Mouse (Mus musculus) gastrocnemius, postnatal 14 days (tissue): ENCODE measurements around the gene Gnmt. TPM values are rescaled to one million over a fixed set of nuclear protein-coding genes. Genes with fewer than 3 reads are reported as not detected.
"Not testable (repeated sequence)": the region's sequence is repeated elsewhere in the genome, so short reads cannot be mapped to it uniquely, and the experiment has no call there.

Experiments used
- DNase-seq: peaks from one replicate; pipeline ENCODE4 v3.0.0; 2021; ENCODE audit warnings: mixed read lengths
- intact Hi-C: fragments of 180-260 bp; cut with DNase I; formaldehyde crosslinking; loops from one replicate; pipeline ENCODE4 v1.15.1; 2025; ENCODE audit warnings: low total_unique reads
- long read RNA-seq, 2 experiments: library from polyadenylated mRNA; stranded (forward); transcript quantifications; one replicate each; pipeline ENCODE4 v2.0.0; 2021
- total RNA-seq, 2 experiments: library from RNA; stranded (reverse); gene quantifications; 2 replicates each; pipeline ENCODE4 v1.2.3; 2021

Gnmt gene
- under 1 TPM; 0.41 to 0.75 TPM for total RNA-seq
- long read RNA-seq, experiment 1 = 0 reads
- long read RNA-seq, experiment 2 = 0 reads

- DNase-seq = no peak
- intact Hi-C loops = loop anchor here (5.0 kb wide), 1 partner anchor 202 kb away; no protein-coding TSS in a partner anchor
Observed at GRCm38 (mm10) chr17:46728904-46729318, at the start of gene Gnmt. Gnmt (minus strand) TSS chr17:46729168.

DNA sequence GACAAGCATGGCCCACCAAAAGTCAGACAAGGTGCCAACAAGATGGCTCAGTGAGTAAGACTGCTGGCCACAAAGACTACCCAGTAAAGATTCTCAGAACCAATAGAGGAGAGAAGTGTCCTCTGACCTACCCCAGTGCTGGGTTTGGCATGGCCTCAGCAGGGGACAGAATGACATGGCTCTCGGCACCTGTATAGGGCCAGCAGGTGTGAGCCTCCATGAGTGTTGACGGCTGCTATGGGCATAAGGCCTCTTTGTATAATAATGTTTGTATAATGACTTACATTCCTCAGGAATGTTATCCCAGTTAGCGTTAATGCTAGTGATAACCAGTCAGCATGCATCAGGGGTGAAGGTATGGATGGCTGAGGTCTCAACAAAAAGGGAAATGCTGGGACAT is 47.1 kb upstream of the Gnmt start:
- no peak for DNase-seq
- intact Hi-C loops = no loop called here

- intact Hi-C loops = no loop called here
- no peak for DNase-seq
Observed at GRCm38 (mm10) chr17:46775070-46775469, 46.1 kb upstream of the Gnmt start.

GRCm38 (mm10) chr17:46774131-46774472 is 45.1 kb upstream of the Gnmt start:
- DNase-seq = no peak
- intact Hi-C loops = no loop called here

GRCm38 (mm10) chr17:46773278-46774130 is 44.5 kb upstream of the Gnmt start:
- intact Hi-C loops = no loop called here
- no peak for DNase-seq

- peak; percentile 84 for DNase-seq
- intact Hi-C loops = no loop called here
Observed at GRCm38 (mm10) chr17:46772404-46773277, 43.7 kb upstream of the Gnmt start, which contains the start of gene 2310039H08Rik. 2310039H08Rik (plus strand) TSS chr17:46772635.

DNA sequence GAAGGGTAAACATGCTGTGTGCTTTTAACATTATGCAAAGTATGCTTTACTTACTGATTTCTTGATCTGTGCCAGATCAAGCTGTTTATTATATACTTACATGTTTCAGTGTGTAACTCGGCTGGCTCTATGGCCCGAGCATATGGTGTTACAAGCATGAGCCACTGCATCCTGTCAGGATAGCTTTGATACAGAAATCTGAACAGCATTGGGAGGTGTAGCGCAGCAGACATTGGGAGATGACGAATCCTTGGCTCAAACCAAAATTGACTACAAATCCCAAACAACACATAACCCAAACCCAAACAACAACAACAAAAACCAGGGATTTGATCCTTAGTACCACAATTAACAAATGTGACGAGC is 43.1 kb upstream of the Gnmt start:
- intact Hi-C loops = no loop called here
- no peak for DNase-seq

DNA sequence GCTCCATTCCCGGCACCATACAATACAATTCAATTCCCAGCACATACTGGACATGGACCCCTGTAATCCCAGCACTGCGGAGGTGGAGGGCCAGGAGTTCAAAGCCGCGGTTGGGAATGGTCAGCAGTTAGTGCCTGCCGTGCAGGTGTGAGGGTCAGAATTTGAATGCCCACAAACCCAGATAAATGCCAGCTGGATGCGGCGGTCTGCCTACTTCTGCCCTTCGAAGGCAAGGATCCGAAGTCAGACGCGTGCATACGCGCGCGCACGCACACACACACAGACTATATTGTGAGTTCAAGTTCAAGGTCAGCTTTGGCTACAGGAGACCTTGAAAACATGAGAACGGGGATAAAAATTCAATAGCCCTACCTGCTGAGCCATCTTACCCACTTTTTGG is 42.6 kb upstream of the Gnmt start:
- no peak for DNase-seq
- intact Hi-C loops = no loop called here

- no peak for DNase-seq
- intact Hi-C loops = no loop called here
Observed at GRCm38 (mm10) chr17:46771025-46771424, 42.1 kb upstream of the Gnmt start.

- DNase-seq = no peak
- intact Hi-C loops = no loop called here
Observed at GRCm38 (mm10) chr17:46770546-46770945, 41.6 kb upstream of the Gnmt start.

DNA sequence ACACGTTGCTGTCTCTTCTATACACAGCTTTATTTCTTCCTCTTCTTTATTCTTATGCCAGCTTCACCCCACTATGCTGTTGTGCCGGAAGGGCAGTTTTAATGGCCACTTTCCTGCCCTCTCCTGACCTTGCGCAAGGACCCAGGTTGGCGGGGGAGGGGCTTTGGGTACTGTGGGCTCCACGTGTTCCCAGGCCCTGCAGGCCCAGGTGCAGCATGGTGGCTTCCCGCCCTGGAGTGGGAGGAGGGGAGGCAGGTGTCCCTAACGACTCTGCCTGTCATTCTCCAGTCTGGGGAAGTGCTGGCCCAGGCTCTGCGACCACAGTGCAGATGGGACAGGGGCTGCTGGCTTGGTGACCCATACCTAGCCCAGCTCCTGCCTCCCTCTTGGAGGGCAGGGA is 38.9 kb upstream of the Gnmt start:
- no peak for DNase-seq
- intact Hi-C loops = no loop called here

DNA sequence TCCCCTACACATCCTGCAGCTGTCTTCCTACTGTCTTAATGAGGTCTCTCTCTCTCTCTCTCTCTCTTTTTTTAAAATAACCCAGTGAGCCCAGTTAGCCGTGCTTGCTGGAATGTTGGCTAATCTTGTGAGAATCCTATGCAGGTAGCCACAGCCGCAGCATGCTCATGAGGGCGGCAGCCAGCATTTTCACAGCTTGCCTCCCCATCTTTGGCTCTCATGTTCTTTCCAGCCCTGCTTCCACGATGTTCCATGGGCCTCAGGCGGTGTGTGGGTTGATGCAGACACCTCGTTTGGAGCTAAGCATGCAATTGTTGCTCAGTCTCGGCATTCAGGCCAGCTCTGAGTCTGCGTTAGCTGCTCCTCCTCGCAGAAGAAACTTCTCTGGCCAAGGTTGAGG is 35.9 kb upstream of the Gnmt start:
- intact Hi-C loops, DNase-seq: not testable (repeated sequence)

DNA sequence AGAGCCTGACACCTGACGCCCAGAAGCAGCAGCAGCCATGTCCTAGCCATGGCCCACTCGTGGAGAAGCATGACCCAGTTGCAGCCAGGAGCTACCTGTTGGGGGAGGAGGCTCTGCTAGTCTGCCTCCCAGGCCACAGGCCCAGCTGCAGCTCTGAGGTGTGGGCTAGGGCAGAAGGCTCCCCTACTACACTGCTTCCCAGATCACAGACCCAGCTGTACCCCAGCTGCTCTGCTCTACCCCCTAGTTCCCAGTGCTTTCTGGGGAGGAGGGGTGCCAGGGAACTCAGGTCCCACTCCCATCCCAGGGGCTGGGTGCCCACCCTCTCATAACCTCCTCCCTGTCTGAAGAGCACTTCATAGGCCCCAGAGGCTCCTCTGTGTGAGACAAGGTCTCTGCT is 34.6 kb upstream of the Gnmt start, which contains the start of gene Ptcra:
TSS of gene Ptcra (minus strand) at position 169 of the 400 bp plus-strand sequence.
- no peak for DNase-seq

GRCm38 (mm10) chr17:46758753-46759152 is 29.8 kb upstream of the Gnmt start:
- intact Hi-C loops = no loop called here
- DNase-seq = no peak

More for the DNA sequence above, 34.6 kb upstream of the Gnmt start, which contains the start of gene Ptcra:
- intact Hi-C loops = no loop called here

DNA sequence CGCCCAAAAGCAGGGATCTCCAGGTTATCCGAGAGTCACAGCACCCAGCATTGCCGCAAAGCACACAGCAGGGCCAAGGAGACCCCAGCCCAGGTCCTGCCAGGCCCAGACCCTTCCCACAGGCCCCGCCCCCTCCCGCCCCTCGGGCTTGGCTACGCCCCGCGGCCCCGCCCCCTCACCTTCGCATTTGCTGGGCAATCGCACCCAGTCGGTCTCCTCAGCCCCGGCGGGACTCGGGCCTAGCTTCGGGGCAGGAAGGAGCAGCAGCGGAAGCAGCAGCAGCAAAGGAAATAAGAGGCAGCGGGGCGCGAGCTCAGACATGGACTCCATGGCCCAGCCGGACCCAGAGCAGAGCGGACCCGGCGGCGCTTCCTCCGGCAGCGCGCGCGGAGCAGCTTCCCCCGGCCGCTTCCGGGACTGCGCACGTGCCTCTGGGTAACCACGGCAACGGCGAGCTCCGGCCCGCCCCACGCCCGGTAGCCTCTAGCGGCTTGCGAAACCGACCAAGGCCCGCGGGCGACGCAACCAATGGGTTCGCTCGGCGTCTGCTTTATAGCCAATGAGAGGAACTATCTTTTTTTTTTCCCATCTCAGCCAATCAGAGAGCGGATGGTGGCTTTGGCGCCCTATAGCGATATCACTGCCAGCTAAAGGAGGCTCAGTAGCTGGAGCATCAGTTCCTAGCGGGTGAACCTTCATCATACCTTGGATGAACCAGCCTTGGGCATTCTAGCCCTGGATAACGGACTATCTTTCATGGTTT is 23.0 kb upstream of the Gnmt start, which contains the start of gene Cnpy3:
TSS of gene Cnpy3 (minus strand) at position 421 of the 763 bp plus-strand sequence.
- peak; percentile 99 for DNase-seq
- intact Hi-C loops = no loop called here

DNA sequence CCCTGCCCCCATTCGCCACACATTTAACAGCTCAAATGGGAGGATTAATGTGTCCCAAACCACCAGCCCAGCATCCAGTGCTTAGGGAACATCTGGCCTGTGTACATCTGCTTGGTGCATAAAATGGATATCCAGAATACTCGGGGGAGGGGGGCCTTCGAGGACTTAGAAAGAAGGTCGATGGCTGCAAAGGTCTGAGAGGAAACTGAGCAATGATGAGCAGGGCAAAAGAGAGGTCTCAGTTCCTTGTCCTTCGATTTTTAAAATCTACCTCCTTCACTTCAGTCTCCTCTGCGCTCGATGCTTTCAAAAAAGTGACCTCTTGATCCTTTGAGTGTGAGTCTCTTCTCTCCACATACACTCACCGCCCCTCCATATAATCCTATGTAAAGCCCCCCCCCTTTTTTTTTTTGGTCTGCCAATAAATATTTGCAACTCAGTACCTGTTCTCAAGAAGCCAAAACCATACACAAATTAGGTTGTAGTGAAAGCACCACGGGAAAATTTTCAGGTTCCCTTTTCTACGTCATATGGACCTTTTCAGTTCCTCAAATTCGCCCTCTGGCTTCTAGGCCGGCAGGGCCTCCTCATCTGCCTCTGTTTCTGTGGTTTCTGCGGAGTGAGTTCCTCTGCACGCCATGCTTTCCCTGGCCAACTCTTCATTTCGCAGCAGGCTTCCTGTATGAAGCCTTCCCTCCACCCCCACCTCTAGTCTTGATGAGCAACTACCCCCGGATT is 22.3 kb upstream of the Gnmt start:
- peak; percentile 26 for DNase-seq
- intact Hi-C loops = no loop called here

DNA sequence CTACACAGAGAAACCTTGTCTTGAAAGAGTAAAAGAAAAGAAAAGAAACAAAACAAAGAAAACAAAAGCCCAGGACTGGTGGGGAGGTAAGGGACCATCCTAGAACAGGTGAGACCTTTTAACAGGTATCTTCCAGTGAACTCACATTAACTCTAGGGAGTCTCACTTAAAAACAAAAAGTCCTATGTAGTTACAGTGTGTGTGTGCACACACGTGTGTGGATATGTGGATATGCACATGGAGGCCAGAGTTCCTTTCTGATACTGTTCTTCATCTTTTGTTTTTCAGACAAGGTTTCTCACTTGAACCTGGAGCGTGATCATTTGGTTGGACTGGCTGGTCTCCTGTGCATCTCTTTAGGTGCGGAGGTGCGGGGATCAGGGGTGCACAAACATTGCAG is 21.6 kb upstream of the Gnmt start:
- no peak for DNase-seq
- intact Hi-C loops = no loop called here

DNA sequence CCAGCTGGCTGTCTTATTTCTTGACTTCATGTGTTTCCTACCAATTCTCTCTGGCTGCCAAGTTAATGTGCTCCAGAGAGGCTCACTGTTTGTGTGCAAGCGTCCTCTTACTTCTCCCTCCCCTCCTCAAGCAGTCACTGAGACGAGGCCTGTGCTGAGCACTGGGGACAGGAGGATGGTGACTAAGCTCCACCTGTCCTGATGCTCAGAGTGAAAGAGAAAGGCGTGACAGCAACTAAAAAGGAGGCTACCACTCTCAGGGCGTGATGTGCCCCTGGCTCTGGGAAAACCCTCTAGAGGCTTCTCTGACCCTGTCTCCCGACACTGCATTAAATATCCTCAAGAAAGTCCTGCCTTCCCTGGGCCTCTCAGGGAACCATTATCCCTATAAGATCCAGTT is 20.3 kb upstream of the Gnmt start:
- DNase-seq = no peak
- intact Hi-C loops = no loop called here

- DNase-seq = no peak
Observed at GRCm38 (mm10) chr17:46747806-46748205, 18.8 kb upstream of the Gnmt start.

More at GRCm38 (mm10) chr17:46747806-46748205, 18.8 kb upstream of the Gnmt start:
- intact Hi-C loops = no loop called here
